Mouse (Mus musculus): ENCODE measurements around the gene Gtpbp3. TPM values are rescaled to one million over a fixed set of nuclear protein-coding genes. Genes with fewer than 3 reads are reported as not detected.
A peak's percentile ranks its signal among the peaks of the same experiment; 100 is the strongest.

Gtpbp3 gene
- total RNA-seq (2021), result 10 to 100 TPM; 15.8 to 20.2 TPM

- intact Hi-C loops (cut with DNase I), result loop anchor here (5.0 kb wide), 1 partner anchor 121 kb away; the partner anchor contains the start of gene Use1
- DNase-seq, result peak; percentile 82 to 84
These were observed at the start of gene Gtpbp3 for GRCm38 (mm10) chr8:71487691-71488445. Gene Gtpbp3 (plus strand): TSS chr8:71488103.

DNA sequence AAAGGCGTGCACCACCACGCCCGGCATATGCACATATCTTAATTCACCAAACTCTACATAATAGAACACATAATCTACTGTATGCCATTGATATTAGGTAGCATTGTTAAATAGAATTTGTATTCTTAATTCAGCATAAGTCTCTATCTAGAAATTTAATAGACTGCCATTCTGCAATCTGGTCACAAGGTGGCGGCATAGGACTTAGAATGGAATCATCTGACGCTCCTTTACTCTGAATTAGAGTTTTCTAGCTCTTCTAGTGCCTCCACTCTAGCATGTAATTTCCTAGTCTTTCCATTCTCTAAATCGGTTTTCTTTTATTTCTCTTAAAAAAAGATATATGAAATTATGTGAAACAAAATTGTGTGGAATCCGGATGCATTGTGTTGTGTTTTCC lies 46.5 kb upstream of the Gtpbp3 start:
- peak; percentile 62 to 63 for DNase-seq

DNA sequence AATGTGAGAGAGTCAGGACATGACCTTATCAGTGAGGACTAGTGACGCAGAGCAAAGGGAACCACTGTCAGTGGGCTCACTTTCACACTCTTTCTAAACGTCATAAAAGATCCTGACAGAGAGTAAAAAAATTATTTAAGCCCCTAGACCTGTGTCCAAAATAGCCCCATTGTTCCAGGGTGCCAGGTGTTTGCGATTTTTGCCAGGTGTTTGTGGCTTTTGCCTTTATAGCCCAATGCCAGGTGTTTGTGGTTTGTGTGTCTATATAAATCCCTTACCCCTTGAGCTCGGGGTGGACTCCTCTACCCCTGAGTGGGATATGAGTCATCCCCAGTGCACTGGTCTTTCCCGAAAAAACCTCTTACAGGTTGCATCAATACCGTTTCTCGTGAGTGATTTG lies 42.8 kb upstream of the Gtpbp3 start:
- no peak for DNase-seq
- intact Hi-C loops (cut with DNase I), result no loop called here

More for the DNA sequence above, 46.5 kb upstream of the Gtpbp3 start:
- intact Hi-C loops (cut with DNase I), result loop anchor here (1.0 to 5.0 kb wide), 4 partner anchors 80 to 291 kb away; partner anchors contain the start of gene Fam129c

- DNase-seq, result no peak
- intact Hi-C loops (cut with DNase I), result no loop called here
These were observed 36.6 kb upstream of the Gtpbp3 start for GRCm38 (mm10) chr8:71451337-71451736.

DNA sequence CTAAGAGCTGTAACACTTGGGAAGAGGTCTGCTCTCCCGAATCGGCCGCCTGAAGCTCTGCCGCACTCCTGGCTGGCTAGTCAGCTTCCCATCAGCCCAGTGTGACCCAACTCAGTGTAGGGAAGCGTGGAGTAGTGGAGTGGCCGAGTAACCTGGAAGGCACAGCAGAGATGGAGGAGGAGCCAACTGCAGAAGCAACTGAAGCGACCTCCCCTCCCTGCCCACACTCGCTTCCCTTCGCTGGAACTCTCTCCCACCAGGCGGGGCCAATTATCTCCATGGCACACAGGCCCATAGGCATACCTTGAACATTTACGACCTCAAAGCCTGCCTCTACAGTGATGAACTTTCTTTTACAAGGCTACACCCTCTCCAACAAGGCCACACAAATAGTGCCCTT lies 36.1 kb upstream of the Gtpbp3 start:
- intact Hi-C loops (cut with DNase I), result no loop called here
- DNase-seq, result no peak

DNA sequence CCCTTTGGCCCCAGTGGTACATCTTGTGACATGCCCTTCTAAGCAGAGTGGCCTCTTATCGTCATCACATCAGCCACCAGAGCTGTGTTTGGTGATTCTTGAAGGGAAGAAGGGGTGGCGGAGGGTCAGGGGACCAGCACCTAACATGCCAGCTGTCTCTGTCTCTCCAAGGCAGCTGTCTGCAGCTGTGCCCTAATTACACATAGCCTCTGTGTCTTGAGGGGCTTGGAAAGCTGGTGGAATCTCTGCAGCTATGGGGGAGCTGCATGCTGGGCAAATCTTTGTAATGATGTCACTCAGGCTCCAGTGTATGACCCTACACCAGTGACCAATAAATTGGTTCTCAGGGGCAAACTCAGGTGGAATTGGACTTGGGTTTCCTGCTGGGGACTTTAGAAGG lies 35.2 kb upstream of the Gtpbp3 start:
- intact Hi-C loops (cut with DNase I), result no loop called here
- no peak for DNase-seq

DNA sequence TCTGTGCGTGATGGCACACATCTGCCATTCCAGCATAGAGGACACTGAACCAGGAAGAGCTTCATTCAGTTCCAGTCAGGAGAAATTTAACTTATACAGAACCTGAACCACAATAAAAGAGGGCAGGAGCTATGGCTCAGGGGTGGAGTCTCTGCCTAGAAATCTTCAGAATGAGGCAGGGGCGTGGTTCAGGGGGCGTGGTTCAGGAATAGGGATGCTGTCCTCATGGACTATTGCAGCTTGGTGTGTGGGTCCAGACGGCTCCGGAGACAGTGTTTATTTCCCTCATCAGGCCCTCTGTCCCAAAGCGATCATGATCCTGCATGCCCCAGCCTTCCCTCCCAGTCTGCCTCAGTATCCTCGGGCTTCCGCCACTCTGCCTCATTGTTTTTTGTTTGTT lies 33.2 kb upstream of the Gtpbp3 start:
- DNase-seq, result no peak
- intact Hi-C loops (cut with DNase I), result no loop called here

- DNase-seq, result no peak
- intact Hi-C loops (cut with DNase I), result no loop called here
These were observed 31.0 kb upstream of the Gtpbp3 start for GRCm38 (mm10) chr8:71456906-71457305.

DNA sequence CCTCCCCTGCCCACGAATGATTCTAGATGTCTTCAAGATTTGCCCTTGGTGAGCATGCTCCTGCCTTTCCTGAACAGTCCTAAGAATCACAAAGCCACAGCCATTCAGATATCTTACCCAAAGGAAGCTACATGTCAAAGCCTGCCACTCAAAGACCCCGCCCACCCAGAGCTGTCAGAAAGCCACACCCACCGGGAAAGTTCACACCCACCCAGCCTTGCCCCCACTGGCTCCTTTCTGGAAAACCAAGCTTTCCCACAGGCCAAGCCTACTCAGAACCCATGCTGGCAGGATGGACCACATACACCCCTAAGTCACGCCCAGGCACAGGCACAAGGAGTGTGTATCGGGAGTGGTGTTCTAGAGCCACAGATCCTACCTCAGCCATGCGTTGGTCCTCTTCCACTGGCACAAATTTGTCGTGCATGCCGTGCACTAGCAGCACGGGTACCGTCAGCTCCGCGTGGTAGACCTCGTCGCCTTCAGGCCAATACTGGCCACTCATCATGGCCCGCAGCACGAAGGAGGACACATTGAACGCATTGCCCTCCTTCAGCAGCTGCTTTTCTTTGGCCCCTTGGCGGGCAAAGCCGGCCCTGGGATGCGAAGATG lies 30.1 kb upstream of the Gtpbp3 start:
- DNase-seq, result no peak
- intact Hi-C loops (cut with DNase I), result no loop called here

DNA sequence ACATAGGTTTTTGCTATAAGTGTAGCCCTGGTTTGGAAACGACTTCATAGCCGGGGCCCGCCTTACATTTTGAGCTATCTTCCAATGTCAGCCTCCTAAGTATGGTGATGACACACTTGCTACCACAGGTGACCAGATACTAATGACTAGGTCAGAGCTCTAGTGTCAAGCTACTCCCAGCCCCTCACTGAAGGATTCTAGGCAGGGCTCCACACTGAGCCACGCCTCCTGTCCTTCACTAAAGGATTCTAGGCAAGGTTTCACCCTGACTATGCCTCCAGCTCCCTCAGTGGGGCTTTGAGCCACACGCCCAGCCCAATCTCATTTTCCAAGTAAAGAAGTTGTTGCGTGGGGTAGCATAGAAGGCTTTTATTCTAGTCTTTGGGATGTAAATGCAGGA lies 27.2 kb upstream of the Gtpbp3 start:
- no peak for DNase-seq
- intact Hi-C loops (cut with DNase I), result loop anchor here (5.0 kb wide), 1 partner anchor 93 kb away; the partner anchor contains the start of gene Use1

- no peak for DNase-seq
- intact Hi-C loops (cut with DNase I), result loop anchor here (5.0 kb wide), 1 partner anchor 94 kb away; the partner anchor contains the start of gene Use1
These were observed 26.6 kb upstream of the Gtpbp3 start for GRCm38 (mm10) chr8:71461152-71461840.

GRCm38 (mm10) chr8:71462191-71462590 lies 25.7 kb upstream of the Gtpbp3 start:
- intact Hi-C loops (cut with DNase I), result loop anchor here (2.0 to 5.0 kb wide), 2 partner anchors 19 to 95 kb away; partner anchors contain the start of gene Use1
- DNase-seq, result no peak

DNA sequence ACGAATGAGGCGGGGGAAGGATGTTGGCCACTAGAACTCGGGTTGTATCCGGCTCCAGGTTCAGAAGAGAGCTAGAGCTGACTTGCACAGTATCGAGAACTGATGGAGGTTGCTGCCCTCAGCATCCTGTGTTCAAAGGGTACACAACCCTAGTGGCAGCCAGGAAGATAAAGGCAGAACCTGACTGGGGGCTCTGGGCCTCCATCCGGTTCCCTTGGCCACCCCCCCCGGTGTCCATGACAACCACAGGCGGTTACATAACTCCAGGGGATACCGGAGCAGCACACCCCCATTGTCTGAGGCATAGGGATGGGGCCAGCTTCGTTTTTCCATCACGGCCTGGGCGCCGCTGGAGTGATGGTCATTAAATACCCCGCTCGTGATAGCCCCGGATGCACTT lies 25.1 kb upstream of the Gtpbp3 start:
- intact Hi-C loops (cut with DNase I), result loop anchor here (2.0 to 5.0 kb wide), 2 partner anchors 20 to 95 kb away; partner anchors contain the start of gene Use1
- DNase-seq, result peak in 1 of 2 experiments; percentile 39

DNA sequence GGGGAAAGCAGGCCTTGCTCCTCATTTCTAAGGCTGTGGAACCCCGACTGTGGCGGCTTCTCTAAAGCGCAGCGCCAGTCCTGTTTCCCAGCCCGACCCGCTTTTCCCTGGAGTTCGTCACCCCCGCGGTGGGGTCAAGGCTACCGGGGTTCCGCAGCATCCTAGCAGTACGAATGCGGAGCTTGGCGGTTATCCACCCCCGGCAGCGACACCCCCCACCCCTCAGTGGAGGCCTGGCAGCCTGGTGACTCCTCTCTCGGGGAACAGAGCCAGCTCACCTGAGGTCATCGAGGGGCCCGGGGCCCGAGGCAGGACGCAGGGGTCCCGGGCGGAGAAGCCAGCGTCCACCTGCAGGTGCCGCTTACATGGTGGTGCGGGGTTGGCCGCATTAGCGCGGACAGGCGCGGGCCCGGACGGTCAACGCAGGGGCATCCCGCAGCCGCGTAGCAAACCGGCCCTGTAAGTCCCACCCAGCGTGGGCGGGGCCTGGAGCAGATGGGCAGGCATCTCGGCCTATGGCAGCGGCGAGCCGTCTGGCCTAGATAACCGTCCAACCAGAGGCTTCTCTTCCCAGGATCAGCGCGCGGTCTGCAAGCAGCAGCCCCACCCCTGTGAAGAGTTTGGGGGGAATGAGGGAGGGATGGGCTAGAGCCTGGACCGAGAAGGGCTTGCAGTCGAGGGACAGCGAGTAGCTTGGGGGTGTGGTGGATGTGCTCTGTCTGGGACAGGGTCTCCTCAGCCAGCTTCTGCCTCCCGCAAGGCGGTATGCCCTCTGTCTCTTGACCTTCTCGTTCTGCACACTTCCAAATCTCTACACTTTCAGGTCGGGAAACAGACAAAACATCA lies 24.5 kb upstream of the Gtpbp3 start, which contains the start of gene Abhd8:
Abhd8 (minus strand) TSS at position 468 of the 846 bp plus-strand sequence.
- DNase-seq, result peak; percentile 99 to 100
- intact Hi-C loops (cut with DNase I), result loop anchor here (2.0 to 5.0 kb wide), 2 partner anchors 21 to 96 kb away; partner anchors contain the start of gene Use1

- peak; percentile 95 to 97 for DNase-seq
- intact Hi-C loops (cut with DNase I), result loop anchor here (5.0 kb wide), 1 partner anchor 98 kb away; the partner anchor contains the start of gene Use1
These were observed 23.1 kb upstream of the Gtpbp3 start, which contains the start of gene Mrpl34 for GRCm38 (mm10) chr8:71464513-71465500. Gene Mrpl34 (plus strand): TSS chr8:71464959.

GRCm38 (mm10) chr8:71465733-71466132 lies 22.2 kb upstream of the Gtpbp3 start:
- DNase-seq, result no peak
- intact Hi-C loops (cut with DNase I), result no loop called here

DNA sequence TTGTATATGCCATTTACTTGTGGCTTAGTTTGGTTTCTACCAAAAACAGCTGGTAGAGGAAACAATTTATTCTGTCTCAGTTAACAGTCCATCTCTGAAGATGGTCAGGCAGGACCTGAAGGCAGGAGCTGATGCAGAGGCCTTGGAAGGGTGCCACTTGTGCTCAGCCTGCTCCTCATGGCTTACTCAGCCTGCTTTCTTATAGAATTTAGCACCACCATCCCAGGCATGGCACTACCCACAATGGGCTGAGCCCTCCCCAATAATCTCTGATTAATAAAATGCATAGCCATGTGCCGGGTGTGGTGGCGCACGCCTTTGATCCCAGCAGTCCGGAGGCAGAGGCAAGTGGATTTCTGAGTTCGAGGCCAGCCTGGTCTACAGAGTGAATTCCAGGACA lies 21.7 kb upstream of the Gtpbp3 start:
- intact Hi-C loops (cut with DNase I), result no loop called here
- DNase-seq, result no peak

DNA sequence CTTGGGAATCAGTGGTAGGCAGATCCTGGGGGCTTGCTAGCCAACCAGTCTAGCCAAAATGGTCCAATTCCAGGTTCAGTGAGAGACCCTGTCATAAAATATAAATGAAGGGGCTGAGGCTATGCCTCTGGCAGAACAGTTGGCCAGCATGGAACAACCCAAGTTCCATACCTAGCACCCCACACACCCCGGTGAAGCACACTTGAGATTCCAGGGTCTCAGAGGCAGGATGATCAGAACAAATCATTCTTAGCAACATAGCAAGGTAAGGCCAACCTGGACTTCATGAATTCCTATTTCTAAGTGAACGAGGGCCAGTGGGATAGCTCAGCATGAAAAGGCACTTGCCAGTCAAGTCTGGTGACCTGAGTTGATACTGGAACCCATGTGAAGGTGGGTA lies 20.7 kb upstream of the Gtpbp3 start:
- DNase-seq, result no peak
- intact Hi-C loops (cut with DNase I), result no loop called here

- intact Hi-C loops (cut with DNase I), result no loop called here
- DNase-seq, result no peak
These were observed 19.9 kb upstream of the Gtpbp3 start for GRCm38 (mm10) chr8:71468001-71468400.
